Mouse (Mus musculus): Measurements from ENCODE around the gene Ell.

GRCm38 (mm10) chr8:70546412-70546811 lies 7.2 kb downstream of the Ell start:
- TF ChIP-seq EP300 (IDR thresholded peaks at IDR 0.05; ENCODE audit: insufficient read depth, low read depth, low read length) (no peak), POLR2A (IDR thresholded peaks at IDR 0.05; ENCODE audit: insufficient read depth, low read length) (no peak), CTCF (IDR thresholded peaks at IDR 0.05; ENCODE audit: low read depth, low read length) (no peak)
